Mouse (Mus musculus): Measurements from ENCODE around the gene Lactbl1. TPM values are rescaled to one million over a fixed set of nuclear protein-coding genes. Genes with fewer than 3 reads are reported as not detected.

Gene Lactbl1
- total and polyA plus RNA-seq, 3 experiments: 0.08 TPM; not detected in 2

- DNase-seq: no peak
- Histone ChIP-seq H3K36me3 (ENCODE audit: control insufficient read depth, insufficient read depth, low read length) (no peaks in the 10 kb centered on the region), H3K4me1 (ENCODE audit: control insufficient read depth, insufficient read depth, low read length) (no peaks in the 10 kb centered on the region), H3K27ac (no peak overlapping the region), H3K27me3 (ENCODE audit: control insufficient read depth, insufficient read depth, low read length) (no peaks in the 10 kb centered on the region; the same call in 1 of the 2 replicates), H3K9ac (ENCODE audit: low read depth, low read length) (no peak overlapping the region), H3K79me2 (replicated peaks; ENCODE audit: control insufficient read depth, insufficient read depth, low read length) (no peaks in the 10 kb centered on the region), H3K4me3 (no peak overlapping the region)
- intact Hi-C loops (cut with DNase I): no loop called here
- 57% methylated on average over 4 of the region's 4 CpGs for WGBS
- TF ChIP-seq CTCF (IDR thresholded peaks at IDR 0.05) (peak; percentile 53), EP300 (IDR thresholded peaks at IDR 0.05; ENCODE audit: insufficient read depth, low read depth, low read length) (no peak), POLR2A (IDR thresholded peaks at IDR 0.05; ENCODE audit: insufficient read depth, low read depth, low read length) (no peak)
These were observed 43.6 kb downstream of the Lactbl1 start for GRCm38 (mm10) chr4:136666002-136666401.

- Histone ChIP-seq H3K4me3 (no peak overlapping the region), H3K36me3 (ENCODE audit: control insufficient read depth, insufficient read depth, low read length) (no peaks in the 10 kb centered on the region), H3K27ac (no peak overlapping the region), H3K27me3 (ENCODE audit: control insufficient read depth, insufficient read depth, low read length) (no peaks in the 10 kb centered on the region; the same call in 1 of the 2 replicates), H3K4me1 (ENCODE audit: control insufficient read depth, insufficient read depth, low read length) (no peaks in the 10 kb centered on the region), H3K9ac (ENCODE audit: low read depth, low read length) (no peak overlapping the region), H3K79me2 (replicated peaks; ENCODE audit: control insufficient read depth, insufficient read depth, low read length) (no peaks in the 10 kb centered on the region)
- DNase-seq: no peak
- TF ChIP-seq POLR2A (IDR thresholded peaks at IDR 0.05; ENCODE audit: insufficient read depth, low read depth, low read length) (no peak), CTCF (IDR thresholded peaks at IDR 0.05) (peak; percentile 43), EP300 (IDR thresholded peaks at IDR 0.05; ENCODE audit: insufficient read depth, low read depth, low read length) (no peak)
- 44% methylated on average over 10 of the region's 10 CpGs for WGBS
- intact Hi-C loops (cut with DNase I): no loop called here
These were observed 45.3 kb downstream of the Lactbl1 start for GRCm38 (mm10) chr4:136667757-136668156.

- DNase-seq: no peak
- no peak for TF ChIP-seq CTCF (IDR thresholded peaks at IDR 0.05)
- TF ChIP-seq EP300 (IDR thresholded peaks at IDR 0.05; ENCODE audit: insufficient read depth, low read depth, low read length): no peak
- no peak for TF ChIP-seq POLR2A (IDR thresholded peaks at IDR 0.05; ENCODE audit: insufficient read depth, low read depth, low read length)
- WGBS: 84% methylated on average over 19 of the region's 19 CpGs
These were observed 50.1 kb downstream of the Lactbl1 start for GRCm38 (mm10) chr4:136672335-136673090.

GRCm38 (mm10) chr4:136675439-136675838, 53.0 kb downstream of the Lactbl1 start:
- Histone ChIP-seq H3K79me2 (replicated peaks; ENCODE audit: control insufficient read depth, insufficient read depth, low read length) (no peaks in the 10 kb centered on the region), H3K4me1 (ENCODE audit: control insufficient read depth, insufficient read depth, low read length) (no peaks in the 10 kb centered on the region), H3K9ac (ENCODE audit: low read depth, low read length) (no peak overlapping the region), H3K27me3 (ENCODE audit: control insufficient read depth, insufficient read depth, low read length) (no peaks in the 10 kb centered on the region), H3K27ac (no peak overlapping the region), H3K36me3 (ENCODE audit: control insufficient read depth, insufficient read depth, low read length) (no peaks in the 10 kb centered on the region), H3K4me3 (no peak overlapping the region)
- WGBS: 93% methylated on average over 9 of the region's 9 CpGs
- TF ChIP-seq CTCF (IDR thresholded peaks at IDR 0.05): no peak
- no peak for TF ChIP-seq POLR2A (IDR thresholded peaks at IDR 0.05; ENCODE audit: insufficient read depth, low read depth, low read length)
- TF ChIP-seq EP300 (IDR thresholded peaks at IDR 0.05; ENCODE audit: insufficient read depth, low read depth, low read length): no peak
- DNase-seq: no peak
- intact Hi-C loops (cut with DNase I): no loop called here

More at GRCm38 (mm10) chr4:136672335-136673090, 50.1 kb downstream of the Lactbl1 start:
- intact Hi-C loops (cut with DNase I): no loop called here
- Histone ChIP-seq H3K79me2 (replicated peaks; ENCODE audit: control insufficient read depth, insufficient read depth, low read length) (no peaks in the 10 kb centered on the region), H3K9ac (ENCODE audit: low read depth, low read length) (no peak overlapping the region), H3K4me3 (no peak overlapping the region), H3K27ac (no peak overlapping the region), H3K4me1 (ENCODE audit: control insufficient read depth, insufficient read depth, low read length) (no peaks in the 10 kb centered on the region), H3K27me3 (ENCODE audit: control insufficient read depth, insufficient read depth, low read length) (no peaks in the 10 kb centered on the region; the same call in 1 of the 2 replicates), H3K36me3 (ENCODE audit: control insufficient read depth, insufficient read depth, low read length) (no peaks in the 10 kb centered on the region)

- 4% methylated on average over 3 of the region's 3 CpGs for WGBS
These were observed 56.1 kb downstream of the Lactbl1 start for GRCm38 (mm10) chr4:136678480-136678879.

GRCm38 (mm10) chr4:136679221-136679620, 56.8 kb downstream of the Lactbl1 start:
- Histone ChIP-seq H3K36me3 (ENCODE audit: control insufficient read depth, insufficient read depth, low read length) (no peaks in the 10 kb centered on the region), H3K9ac (ENCODE audit: low read depth, low read length) (no peak overlapping the region), H3K27me3 (ENCODE audit: control insufficient read depth, insufficient read depth, low read length) (no peaks in the 10 kb centered on the region), H3K4me1 (ENCODE audit: control insufficient read depth, insufficient read depth, low read length) (no peaks in the 10 kb centered on the region), H3K79me2 (replicated peaks; ENCODE audit: control insufficient read depth, insufficient read depth, low read length) (no peaks in the 10 kb centered on the region), H3K4me3 (no peak overlapping the region), H3K27ac (no peak overlapping the region)
- TF ChIP-seq EP300 (IDR thresholded peaks at IDR 0.05; ENCODE audit: insufficient read depth, low read depth, low read length) (no peak), POLR2A (IDR thresholded peaks at IDR 0.05; ENCODE audit: insufficient read depth, low read depth, low read length) (no peak), CTCF (IDR thresholded peaks at IDR 0.05) (no peak)
- intact Hi-C loops (cut with DNase I): no loop called here
- 68% methylated on average over 8 of the region's 8 CpGs for WGBS
- DNase-seq: no peak

More at GRCm38 (mm10) chr4:136678480-136678879, 56.1 kb downstream of the Lactbl1 start:
- peak; percentile 70 to 85 for DNase-seq
- Histone ChIP-seq H3K27ac (no peak overlapping the region), H3K4me1 (ENCODE audit: control insufficient read depth, insufficient read depth, low read length) (no peaks in the 10 kb centered on the region), H3K36me3 (ENCODE audit: control insufficient read depth, insufficient read depth, low read length) (no peaks in the 10 kb centered on the region), H3K79me2 (replicated peaks; ENCODE audit: control insufficient read depth, insufficient read depth, low read length) (no peaks in the 10 kb centered on the region), H3K4me3 (no peak overlapping the region), H3K27me3 (ENCODE audit: control insufficient read depth, insufficient read depth, low read length) (no peaks in the 10 kb centered on the region), H3K9ac (ENCODE audit: low read depth, low read length) (no peak overlapping the region)
- intact Hi-C loops (cut with DNase I): loop anchor here (1.0 kb wide), 2 partner anchors 163 to 394 kb away; no protein-coding TSS in a partner anchor
- TF ChIP-seq CTCF (IDR thresholded peaks at IDR 0.05) (peak; percentile 99), EP300 (IDR thresholded peaks at IDR 0.05; ENCODE audit: insufficient read depth, low read depth, low read length) (peak; percentile 87), POLR2A (IDR thresholded peaks at IDR 0.05; ENCODE audit: insufficient read depth, low read depth, low read length) (no peak)
